Mouse (Mus musculus): ENCODE data around the gene Glb1l.

- TF ChIP-seq CTCF (IDR thresholded peaks at IDR 0.05; ENCODE audit: extremely low read depth, insufficient read depth, low read length) = no peak
- TF ChIP-seq POLR2A (IDR thresholded peaks at IDR 0.05; ENCODE audit: extremely low read depth, insufficient read depth, low read length) = no peak
These were observed 51.6 kb downstream of the Glb1l start for GRCm38 (mm10) chr1:75158990-75159389.

All from cortical plate, adult 2 months (tissue).